In genomic region chr4:97689456-97690383, GRCm38 (mm10) we compare ENCODE assay signal across 8 mouse cellular contexts.
DNase-seq lines count a peak whose midpoint lies in the region; ATAC-seq and TF ChIP-seq lines count a peak whose summit lies in the region.

No protein-coding gene starts in this region.

- H3K27ac ChIP-seq in liver, postnatal 0 days (ENCODE audit: low read depth): no peak overlapping the region

- no peaks in the 10 kb centered on the region for H3K9me3 ChIP-seq in liver, postnatal 0 days (ENCODE audit: low read length)

- no peak overlapping the region for H3K4me3 ChIP-seq in liver, postnatal 0 days (ENCODE audit: low read depth, low read length)

- no peak for ATAC-seq in liver, postnatal 0 days

- no peaks in the 10 kb centered on the region for H3K36me3 ChIP-seq in liver, postnatal 0 days (replicated peaks; ENCODE audit: insufficient read depth, low read length)

- H3K9ac ChIP-seq in liver, postnatal 0 days (replicated peaks): no peak overlapping the region

- H3K27me3 ChIP-seq in liver, postnatal 0 days (ENCODE audit: insufficient read depth, low read length): no peaks in the 10 kb centered on the region

- peak; percentile 22 for DNase-seq in adrenal gland, adult 8-10 months
- peak; percentile 56 for DNase-seq in forelimb bud, embryonic 11.5 days (ENCODE audit: low read depth, low spot score)
- peak; percentile 60 for DNase-seq in heart, postnatal 4 days
- DNase-seq in lung, adult 18-20 months: peak; percentile 53 to 58
- DNase-seq in right cerebral cortex, postnatal 36 days (ENCODE audit: low spot score in 2 of 2): no peak
- DNase-seq in frontal cortex, postnatal 25 days (ENCODE audit: low spot score in 2 of 2): no peak
- DNase-seq in cerebellum, postnatal 36 days: no peak
- no peak for DNase-seq in liver, postnatal 0 days

- TF ChIP-seq CTCF in liver, postnatal 0 days (IDR thresholded peaks at IDR 0.05; ENCODE audit: low read depth): no peak

- H3K4me1 ChIP-seq in liver, postnatal 0 days (ENCODE audit: insufficient read depth): no peaks in the 10 kb centered on the region

- no peak for TF ChIP-seq EP300 in liver, postnatal 0 days (IDR thresholded peaks at IDR 0.05; ENCODE audit: low read depth)

- no peak overlapping the region for H3K4me2 ChIP-seq in liver, postnatal 0 days (ENCODE audit: low read depth, low read length)

- WGBS in liver, postnatal 0 days (ENCODE audit: insufficient replicate concordance): 45% methylated on average over 8 of the region's 8 CpGs

Comparison
In these comparisons a context has a peak if more than half of its experiments do, and no peak if none do; other contexts are left out.
1. DNase-seq: peak in adrenal gland, adult 8-10 months (single experiment), forelimb bud, embryonic 11.5 days (single experiment), heart, postnatal 4 days (single experiment) and lung, adult 18-20 months (2 of 2); none in right cerebral cortex, postnatal 36 days (0 of 2), frontal cortex, postnatal 25 days (0 of 2), cerebellum, postnatal 36 days (0 of 2) and liver, postnatal 0 days (single experiment).